Mouse (Mus musculus): ENCODE data around the gene Cers3.

Cers3 gene

DNA sequence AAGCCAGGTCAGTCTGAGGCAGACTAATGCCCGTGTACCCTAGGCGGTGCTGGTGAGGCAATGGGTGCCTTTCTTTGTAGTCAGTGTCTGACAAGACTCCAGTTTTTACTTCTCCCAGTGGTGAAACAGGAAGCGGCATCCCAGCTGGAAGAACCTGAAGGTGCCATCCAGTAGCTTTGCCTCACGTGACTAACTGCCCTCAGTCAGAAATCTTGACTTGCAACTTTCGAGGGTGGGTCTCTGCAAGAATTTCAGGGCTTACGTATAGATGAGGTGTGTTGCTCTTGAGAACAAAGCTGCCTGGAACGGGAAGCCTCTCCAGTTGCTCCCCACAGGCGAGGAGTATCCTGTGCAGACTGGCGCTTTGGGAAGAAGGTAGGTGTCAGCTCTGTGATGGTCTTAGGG lies at the start of gene Cers3:
Gene Cers3, plus strand, starts transcription at position 128 of the 405 bp plus-strand sequence.
- DNase-seq = no peak

DNA sequence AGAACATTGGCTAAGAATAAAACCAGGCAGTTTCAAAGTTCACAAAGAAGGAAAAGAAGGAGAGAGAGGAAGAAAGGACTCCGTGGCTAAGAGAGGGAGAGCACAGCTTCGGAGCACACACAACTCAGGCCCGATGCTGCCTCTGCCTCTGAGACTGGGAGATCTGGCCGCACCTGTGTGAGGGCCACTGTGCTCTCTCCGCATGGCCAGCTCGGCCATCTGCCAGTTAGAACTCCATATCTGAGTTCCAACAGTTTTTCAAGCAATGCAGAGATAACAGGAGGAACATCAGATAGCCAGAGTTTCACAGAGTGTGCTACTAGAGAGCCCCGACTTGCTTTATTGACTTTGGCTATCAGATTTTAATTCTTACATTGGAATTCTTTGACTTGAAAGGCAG lies 48.8 kb upstream of the Cers3 start:
- no peak for DNase-seq

DNA sequence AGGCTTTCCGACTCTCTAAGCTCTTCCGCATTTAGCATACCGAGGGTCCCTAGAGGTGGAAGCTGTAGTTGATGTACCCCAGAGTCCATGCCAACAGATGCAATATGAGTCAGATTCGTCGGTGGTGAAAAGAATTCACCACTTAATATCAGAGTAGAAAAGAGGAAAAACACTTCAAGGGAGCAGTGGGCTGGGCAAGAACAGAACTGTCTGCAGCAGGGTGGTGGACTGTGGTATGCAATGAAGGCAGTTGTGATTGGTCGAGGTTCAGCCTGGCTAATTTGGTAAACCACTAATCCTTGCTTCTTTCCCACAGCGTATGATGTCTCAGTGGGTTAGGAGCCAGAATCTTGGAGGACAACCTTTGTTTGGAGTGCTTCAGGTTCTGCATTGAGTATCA lies 40.6 kb upstream of the Cers3 start:
- DNase-seq = no peak

DNA sequence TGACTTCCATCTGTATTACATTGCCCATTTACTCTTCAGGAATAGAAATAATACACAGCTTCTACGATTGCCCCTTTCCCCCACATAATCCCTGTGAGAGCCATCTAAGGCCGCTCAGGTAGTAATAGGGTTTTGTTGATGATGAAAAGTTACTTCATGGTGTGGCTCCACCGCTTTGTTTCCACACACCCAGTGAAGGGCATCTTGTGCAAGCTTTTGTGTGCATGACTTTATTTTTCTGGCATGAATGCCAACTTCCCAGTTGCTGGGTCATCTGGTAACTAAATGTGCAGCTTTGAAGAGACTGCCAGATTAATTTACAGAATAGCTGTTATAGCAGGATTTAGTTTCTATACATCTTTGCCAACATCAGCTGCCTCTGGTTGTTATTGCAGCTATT lies 38.7 kb upstream of the Cers3 start:
- no peak for DNase-seq

DNA sequence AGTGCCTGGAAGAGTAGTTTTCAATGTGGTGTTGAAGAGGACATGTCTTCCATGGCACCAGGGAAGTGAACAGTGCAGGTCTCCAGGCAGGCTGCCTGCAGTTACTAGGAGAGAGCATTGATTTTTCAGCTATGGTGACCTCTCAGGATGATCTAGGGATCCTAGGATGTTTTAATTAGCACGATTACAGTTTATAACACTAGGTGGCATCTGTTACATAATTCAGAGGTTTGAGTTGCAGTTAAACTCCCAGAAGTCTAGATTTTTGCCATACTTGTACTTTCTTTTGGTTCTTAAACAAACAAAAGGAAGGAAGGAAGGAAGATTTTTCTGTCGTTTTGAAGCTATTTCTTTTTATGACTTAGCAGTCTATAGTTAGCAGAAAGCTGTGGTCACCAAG lies 32.1 kb upstream of the Cers3 start:
- no peak for DNase-seq

DNA sequence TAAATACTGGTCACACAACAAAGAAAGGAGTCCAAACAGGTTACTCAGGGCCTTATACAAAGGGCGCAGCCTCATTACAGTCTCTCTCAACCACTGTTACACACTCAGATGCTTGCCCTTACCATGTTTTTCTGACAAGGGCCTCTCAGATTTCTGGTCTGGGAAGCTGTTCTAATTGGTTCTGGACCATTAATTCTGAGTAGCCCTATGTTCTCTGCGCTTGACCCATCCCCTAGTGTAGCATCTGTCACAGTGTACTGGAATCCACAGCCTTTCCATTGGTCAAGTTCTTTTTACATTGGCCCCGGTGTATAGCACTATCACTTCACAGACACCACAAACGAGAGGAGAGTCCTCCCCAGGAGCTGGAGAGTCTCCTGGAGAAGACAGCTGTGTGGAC lies 18.8 kb upstream of the Cers3 start:
- no peak for DNase-seq

DNA sequence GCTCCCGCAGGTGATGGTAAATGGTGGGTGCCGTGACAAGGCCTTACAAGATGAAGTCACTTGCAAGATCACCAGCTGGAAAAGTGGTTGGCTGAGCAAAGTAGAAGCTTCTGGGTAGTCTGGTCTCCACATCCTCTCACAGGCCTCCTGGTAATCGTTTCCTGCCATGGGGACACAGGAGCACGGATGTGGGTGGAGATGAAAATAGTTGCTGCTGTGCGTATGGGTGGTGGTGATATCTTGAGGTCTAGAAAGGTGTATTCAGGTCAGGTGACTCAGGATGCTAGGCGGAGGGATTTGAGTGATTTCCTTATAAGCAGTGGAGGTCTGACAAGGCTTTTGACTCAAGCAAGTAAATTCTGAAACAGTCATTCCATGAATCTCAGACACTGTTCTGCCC lies 18.4 kb upstream of the Cers3 start:
- no peak for DNase-seq

DNA sequence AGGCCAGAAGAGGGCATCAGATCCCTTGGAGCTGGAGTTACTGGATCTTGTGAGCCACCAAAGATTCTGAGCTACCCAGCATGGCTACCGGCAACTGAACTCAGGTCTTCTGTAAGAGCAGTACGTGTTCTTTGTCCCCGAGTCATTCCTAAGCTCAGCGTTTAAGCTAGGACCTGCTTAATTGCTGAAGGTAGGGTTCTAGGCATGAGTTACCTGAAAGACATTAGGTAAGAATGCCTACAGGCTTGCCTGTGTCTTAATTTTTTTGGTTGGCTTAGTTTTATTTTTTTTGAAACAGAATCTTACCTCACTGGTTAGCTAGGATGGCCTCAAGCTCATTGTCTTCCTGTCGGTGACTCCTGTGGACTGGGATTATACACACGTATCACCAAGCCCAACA lies 15.2 kb upstream of the Cers3 start:
- DNase-seq = no peak

DNA sequence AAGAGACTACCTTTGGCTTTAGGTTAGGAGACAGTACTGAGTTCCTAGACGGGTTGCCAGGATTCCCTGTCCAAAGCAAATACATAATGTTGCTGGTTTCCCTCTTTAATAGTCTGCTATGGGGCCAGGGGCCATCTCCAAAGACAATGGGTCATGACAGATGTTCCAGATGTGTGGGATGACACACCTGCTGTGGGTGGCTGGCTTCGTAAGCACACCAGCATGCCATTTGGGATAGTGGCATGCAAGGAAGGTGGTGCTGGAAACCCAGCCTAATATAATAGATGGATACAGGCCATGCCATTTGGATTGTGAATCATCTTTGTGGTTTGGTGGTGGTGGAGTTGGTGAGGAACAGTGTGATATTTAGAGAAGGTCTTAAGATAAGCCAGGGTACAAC lies 14.1 kb upstream of the Cers3 start:
- DNase-seq = no peak

DNA sequence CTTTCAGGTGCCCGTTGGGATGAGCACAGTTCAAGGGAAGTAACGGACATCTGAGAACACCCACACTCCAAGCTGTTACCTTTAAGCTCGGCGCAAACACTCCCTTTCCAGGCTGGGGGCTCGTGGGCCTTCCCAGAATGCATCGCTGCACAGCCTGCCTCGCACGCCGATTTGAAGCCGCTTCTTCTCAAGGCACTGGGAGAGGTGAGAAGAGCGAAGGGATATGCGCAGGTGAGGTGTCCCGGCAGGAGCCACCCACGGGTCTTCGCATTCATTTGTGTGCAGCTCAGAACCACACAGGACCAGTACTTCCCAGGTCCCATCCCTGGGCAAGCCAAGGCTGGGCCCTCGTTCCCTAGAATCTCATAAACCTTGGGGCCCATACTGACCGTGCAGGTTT lies 9.9 kb upstream of the Cers3 start:
- DNase-seq = no peak

DNA sequence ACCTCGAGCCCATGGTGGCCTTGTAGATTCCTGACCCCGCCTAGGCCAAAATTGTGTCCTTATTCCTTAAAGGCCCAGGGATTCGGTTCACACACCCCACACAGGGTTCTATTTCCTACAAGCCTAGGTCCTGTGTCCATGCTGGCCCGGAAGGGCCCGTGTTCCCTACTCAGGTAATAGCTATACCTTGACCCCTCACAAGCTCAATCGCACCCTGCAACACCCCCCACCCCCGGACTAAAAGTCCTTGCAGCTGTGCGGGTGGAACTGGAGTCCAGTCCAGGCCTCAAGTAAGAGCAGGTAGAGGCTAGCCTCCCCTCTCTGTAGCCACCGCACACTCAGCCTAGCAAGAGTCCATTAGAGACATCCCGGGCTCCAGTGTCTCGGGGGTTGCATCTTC lies 9.4 kb upstream of the Cers3 start:
- DNase-seq = no peak

DNA sequence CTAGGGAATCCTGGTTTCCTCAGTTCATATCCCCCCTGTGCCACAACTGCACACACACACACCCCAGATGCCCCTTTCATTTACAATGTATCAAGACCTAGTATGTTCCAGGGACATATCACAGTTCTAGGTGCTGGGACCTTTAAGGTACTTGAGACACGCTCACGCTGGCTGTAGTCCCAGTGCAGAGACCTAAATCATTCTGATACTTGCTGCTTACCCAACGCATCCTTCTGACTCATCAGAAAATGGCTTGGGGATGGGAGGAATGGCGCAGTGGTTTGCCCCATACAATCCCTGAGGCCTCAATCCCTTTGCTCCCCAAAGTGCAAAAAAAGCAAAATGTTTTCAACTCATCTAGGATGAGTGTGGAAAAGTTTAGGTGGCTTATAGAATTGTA lies 8.8 kb upstream of the Cers3 start:
- DNase-seq = no peak

DNA sequence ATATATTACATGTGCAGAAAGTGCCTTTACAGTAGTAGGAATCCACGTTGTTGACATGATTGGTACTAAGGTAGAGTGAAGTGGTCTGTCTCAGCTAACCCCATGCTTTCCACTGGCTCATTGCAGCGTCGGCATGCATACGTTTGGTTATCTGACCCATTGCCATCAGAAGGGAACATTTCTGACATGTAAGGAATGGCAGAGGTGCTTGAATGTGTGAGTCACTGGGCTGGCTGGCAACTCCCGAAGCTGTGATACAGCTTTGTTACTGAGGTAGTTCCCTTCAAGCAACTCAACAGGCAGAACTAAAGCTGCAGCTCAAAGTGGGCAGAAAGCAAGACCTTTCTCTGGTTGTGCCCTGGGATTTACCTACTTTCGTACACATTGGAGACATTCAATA lies 8.3 kb upstream of the Cers3 start:
- no peak for DNase-seq

DNA sequence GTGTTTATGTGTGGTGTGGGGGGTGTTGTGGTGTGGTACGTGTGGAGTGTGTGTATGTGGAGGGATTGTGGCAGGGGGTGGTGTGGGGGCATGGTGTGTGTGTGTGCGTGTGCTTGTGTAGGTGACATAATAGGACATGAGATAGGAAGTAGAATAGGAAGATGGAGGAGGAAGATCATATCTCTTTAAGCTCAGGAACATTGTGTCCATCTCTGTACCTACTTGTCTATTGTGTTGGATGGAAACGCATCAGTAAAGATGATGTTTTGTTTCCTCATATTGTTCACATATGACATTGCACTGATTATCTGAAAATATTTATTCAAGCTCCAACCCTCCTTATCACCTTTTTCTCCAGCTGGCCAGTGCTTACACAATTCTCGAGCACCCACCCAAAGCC lies 5.9 kb upstream of the Cers3 start:
- DNase-seq = no peak

DNA sequence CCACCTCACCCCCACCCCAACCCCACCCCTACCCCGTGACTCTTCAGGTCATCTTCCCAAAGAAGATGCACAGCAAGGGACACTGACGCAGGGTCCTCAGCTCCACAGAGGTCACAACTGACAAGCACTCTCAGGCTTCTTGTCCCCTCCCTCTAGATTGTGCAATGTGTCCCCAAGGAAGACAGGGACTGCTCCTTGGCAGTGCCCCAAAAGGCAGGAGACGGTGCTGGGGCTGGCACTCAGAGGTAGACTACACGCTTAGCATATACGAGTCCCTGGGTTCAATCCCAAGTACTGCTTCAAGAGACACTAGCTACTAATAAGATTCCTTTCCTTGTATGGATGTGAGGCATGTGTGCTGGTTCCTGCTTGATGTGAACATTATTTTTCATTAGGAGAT lies 2.3 kb upstream of the Cers3 start:
- no peak for DNase-seq

DNA sequence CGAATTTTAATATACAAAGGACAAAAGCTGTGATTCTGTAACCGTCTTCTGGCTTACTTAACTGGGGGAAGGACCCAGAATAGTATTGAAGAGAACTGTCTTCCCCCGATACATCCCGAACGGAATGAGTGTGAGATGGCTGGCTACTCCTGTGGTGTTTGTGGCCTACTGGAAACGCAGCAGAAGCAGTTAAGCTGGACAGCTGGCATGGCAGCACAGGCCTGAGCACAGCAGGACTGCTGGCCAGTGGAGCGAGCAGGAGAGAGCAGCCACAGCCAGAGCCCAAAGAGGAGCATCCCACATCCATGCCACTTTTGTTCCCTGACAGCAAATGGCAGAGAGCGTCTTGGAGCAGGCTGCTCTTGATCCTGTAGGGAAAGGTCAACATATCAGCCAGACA lies 1.9 kb upstream of the Cers3 start:
- DNase-seq = no peak

DNA sequence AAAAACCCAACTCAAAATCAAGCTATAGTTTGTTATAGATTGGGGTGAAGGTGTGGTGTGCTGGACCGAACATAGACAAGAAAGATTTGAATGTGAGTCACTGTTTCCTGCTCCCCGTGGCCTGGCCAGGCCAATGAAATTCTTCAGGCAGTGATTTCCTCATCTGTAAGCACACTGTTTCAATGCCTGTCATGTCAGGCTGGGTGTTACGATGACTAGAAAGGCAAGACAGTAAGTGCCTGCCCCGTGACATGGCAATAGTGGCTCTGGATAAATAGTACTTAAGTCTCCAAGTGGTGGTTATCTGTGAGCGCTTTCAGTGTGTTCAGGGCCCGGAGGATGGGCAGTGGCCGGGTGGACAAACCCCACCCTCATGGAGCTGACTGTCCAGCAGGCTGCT lies 3.7 kb downstream of the Cers3 start:
- no peak for DNase-seq

DNA sequence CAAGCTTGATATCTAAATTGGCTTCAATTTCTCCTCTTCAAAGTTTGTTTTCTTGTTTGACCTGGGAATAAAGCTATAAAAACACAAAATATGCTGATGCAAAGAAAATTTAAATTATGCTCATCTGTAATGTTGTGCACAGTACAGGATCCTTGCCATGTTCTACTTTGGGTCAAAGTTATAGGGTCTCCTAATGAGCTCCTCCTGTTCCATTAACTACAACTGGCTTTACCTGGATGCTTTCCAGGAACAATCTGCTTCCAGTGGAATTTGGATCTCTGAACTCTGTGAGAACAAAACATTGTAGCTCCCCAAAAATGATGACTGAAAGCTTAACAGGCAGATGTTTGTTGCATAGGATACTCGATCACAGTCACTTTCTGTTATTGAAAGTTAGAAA lies 6.7 kb downstream of the Cers3 start:
- no peak for DNase-seq

DNA sequence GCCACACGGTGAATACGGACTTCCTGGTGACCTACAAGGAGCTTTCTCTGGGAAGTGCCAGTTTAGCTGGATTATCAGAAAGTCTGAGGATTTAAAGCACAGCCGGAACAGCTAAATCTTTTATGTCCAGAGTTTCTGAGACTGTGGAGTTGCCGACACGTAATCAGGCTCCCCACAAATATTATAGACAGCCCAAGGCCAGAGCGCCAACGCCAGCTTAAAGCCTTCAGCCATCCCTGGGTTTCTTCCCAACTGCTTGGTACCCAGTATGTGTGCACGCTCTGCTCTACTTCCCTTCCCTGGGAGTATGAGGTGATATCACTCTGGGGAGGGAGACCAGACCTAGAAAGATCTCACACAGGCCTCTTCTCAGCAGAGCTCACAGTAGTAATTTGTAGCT lies 10.5 kb downstream of the Cers3 start:
- DNase-seq = no peak

DNA sequence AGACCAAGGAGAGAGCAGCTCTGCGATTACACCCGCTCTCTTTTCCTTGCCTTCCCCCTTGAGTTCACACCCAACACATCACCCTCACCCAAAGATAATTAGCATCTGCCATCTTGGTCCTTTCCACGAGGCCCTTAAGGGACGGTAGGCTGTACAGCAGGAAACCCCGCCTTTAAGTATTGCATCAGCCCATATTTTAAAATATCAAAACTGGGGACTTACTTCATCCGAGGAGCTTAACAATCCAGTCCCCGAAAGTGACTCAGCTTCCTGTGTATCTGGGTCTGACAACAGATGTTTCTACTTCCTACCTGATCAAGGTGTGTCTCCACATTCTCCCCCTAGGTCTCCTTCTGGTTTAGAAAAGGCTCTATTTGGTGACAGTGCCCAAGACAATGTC lies 12.3 kb downstream of the Cers3 start:
- DNase-seq = no peak

DNA sequence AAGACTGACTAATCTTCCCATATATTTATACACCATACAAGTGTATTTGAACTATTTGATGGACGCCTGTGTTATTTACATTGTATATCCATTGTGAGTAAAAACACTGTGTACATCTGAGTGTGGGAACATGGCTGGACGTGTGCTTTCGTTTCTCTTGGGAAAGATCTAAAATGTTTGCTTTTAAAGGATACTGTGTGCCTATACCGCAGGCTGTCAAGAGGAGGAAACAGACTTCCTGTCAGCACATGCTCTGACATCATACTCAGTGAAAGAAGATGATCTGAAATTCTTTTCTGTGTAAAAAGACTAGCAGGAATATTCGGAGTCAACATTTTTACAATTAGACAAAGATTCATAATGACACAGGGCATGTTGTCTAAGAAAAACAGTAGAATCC lies 26.6 kb downstream of the Cers3 start:
- DNase-seq = no peak

DNA sequence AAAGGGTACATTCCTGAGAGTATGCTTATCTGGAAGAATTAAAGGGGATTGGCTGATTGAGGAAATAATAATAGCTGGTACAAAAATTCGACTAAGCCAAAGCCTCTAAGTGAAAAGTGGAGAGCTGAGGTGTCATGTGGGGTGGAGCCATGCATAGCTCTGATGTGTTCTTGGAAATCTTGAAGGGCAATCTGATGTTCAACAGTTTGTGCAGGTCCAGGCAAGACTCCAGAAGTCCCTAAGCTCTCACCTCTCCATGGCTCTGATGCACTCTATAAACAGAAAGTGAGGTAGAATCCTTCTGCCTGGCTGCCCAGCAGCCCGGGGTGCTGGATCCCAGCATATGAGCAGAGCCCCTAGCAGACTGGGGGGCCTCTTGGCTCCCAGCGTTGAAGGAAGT lies 27.4 kb downstream of the Cers3 start:
- no peak for DNase-seq

DNA sequence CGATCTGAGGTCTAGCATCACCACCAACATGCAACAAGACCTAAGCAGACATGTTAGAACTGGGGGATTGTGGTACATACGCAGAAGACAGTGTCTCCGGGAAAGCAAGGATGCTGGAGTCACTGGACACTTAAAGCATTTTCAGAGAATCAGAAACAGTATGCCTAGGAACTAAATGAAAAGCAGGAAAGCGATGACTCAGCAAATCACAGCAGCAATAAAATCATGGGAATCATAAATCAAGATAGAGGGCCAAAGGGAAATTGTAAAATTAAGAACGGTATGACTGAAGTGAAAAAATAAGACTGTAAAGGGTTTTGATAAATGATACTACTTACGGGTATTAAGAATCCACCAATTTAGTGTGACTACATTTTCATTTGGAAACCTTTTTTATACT lies 27.9 kb downstream of the Cers3 start:
- no peak for DNase-seq

DNA sequence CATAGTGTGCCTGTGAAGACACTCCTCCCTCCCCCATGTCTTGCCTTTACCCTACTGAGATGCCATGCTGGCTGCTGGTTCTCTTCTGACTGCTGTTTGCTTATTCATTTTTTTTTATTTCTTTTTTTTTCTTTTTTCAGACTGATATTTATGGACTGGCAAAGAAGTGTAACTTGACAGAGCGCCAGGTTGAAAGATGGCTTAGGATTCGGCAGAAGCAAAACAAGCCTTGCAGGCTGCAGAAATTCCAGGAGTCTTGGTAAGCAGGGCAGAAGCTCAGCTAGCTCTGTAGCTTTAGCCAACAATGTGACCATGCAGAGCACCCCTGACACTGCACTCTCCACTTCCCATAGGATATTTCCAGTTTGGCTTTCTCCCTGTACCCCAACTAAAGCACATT lies 36.1 kb downstream of the Cers3 start:
- no peak for DNase-seq

DNA sequence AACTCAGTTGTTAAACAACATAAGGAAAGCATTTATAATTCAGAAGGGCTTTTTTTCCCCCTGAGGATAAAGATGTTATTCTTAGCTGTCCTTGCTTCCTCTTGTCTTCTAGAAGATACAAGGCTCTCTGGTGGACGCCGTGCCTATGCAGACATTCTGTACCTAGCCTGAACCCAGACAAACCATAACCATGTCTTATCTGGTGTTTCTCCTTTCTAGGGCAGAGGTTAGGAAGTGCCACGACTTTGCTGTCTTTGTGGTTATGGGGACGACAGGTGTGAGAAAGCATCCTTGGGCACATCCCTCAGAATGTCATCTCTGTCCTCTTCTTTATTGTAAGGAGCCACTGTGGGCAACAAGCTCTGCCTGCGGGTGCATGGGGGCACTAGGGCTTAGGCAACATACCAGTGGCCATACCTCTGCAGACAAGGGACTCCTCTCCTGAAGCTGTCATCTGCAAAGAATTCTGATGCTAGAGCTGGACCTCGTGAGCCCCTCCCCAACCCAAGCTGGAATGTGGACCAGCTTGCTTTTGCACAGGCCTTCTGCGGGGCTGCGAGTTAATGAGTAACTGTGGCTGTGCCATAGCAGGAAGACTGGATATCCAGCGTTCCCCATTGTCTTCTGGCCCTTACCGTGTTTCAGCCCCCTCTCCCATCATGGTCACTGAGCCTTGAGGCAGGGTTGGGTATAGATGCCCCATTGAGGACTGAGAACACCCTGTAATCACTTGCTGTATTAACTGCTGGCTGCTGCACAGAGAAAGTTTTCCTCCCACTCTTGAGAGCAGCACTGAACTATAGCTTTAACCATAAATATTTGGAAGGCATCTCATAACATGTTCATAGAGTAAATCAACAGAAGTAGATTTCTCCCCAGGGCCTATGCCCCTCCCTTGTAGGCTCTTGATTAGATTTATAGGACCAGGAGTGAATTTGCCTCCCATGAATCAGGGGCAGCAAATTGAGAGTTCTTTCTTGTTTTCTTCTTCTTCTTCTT lies 36.9 kb downstream of the Cers3 start:
- DNase-seq = peak; percentile 26
